Mouse (Mus musculus): Measurements from ENCODE around the gene Ccdc78. TPM values are rescaled to one million over a fixed set of nuclear protein-coding genes. Genes with fewer than 3 reads are reported as not detected.

The Ccdc78 gene
- polyA plus RNA-seq (2015; fragmentation: Illumina TruSeq; extraction: RNeasy Lipid Tissue Mini Kit (QIAGEN cat#74804); ENCODE audit: low read depth, low replicate concordance), result 0.62 TPM

GRCm38 (mm10) chr17:25786280-25786679 is at the start of gene Ccdc78:
Ccdc78 (plus strand) TSS chr17:25786580.

GRCm38 (mm10) chr17:25754241-25754640 is 32.1 kb upstream of the Ccdc78 start, which contains the start of gene Msln:
Msln (minus strand) TSS chr17:25754378.

GRCm38 (mm10) chr17:25773549-25774120 is 12.7 kb upstream of the Ccdc78 start, which contains the start of gene Narfl:
Narfl (plus strand) TSS chr17:25773776.

GRCm38 (mm10) chr17:25785281-25785745 is 1.1 kb upstream of the Ccdc78 start, which contains the start of gene Haghl:
Haghl (minus strand) TSS chr17:25785673.

GRCm38 (mm10) chr17:25792615-25793014 is 6.2 kb downstream of the Ccdc78 start, which contains the start of gene Fam173a:
Fam173a (minus strand) TSS chr17:25792901.

GRCm38 (mm10) chr17:25795609-25796092 is 9.3 kb downstream of the Ccdc78 start, which contains the start of gene AC134908.4:
AC134908.4 (minus strand) TSS chr17:25795659.

GRCm38 (mm10) chr17:25796951-25797369 is 10.6 kb downstream of the Ccdc78 start, which contains the start of gene Metrn:
Metrn (minus strand) TSS chr17:25797136.

GRCm38 (mm10) chr17:25808789-25809605 is 22.6 kb downstream of the Ccdc78 start, which contains the start of gene Fbxl16:
Fbxl16 (plus strand) TSS chr17:25809085.

GRCm38 (mm10) chr17:25823452-25823851 is 37.1 kb downstream of the Ccdc78 start, which contains the start of gene Wdr24:
Wdr24 (plus strand) TSS chr17:25823627.

GRCm38 (mm10) chr17:25828712-25829557 is 42.6 kb downstream of the Ccdc78 start, which contains the start of gene Jmjd8:
Jmjd8 (plus strand) TSS chr17:25828867.

GRCm38 (mm10) chr17:25833291-25833663 is 46.9 kb downstream of the Ccdc78 start, which contains the start of gene Stub1:
Stub1 (minus strand) TSS chr17:25833404.

GRCm38 (mm10) chr17:25837076-25837410 is 50.7 kb downstream of the Ccdc78 start, which contains the start of gene Rhbdl1:
Rhbdl1 (minus strand) TSS chr17:25837295.

Other genes with a start within 250 kb of the Ccdc78 start
- 37.3 TPM for gene Sox8, start 215.9 kb upstream of the Ccdc78 start, polyA plus RNA-seq (2015; fragmentation: Illumina TruSeq; extraction: RNeasy Lipid Tissue Mini Kit (QIAGEN cat#74804); ENCODE audit: low read depth, low replicate concordance)
- gene Lmf1, start 207.5 kb upstream of the Ccdc78 start, polyA plus RNA-seq (2015; fragmentation: Illumina TruSeq; extraction: RNeasy Lipid Tissue Mini Kit (QIAGEN cat#74804); ENCODE audit: low read depth, low replicate concordance), result 17.9 TPM
- gene Gng13, start 69.4 kb upstream of the Ccdc78 start, polyA plus RNA-seq (2015; fragmentation: Illumina TruSeq; extraction: RNeasy Lipid Tissue Mini Kit (QIAGEN cat#74804); ENCODE audit: low read depth, low replicate concordance), result 297 TPM
- 1.5 TPM for gene Chtf18, start 59.2 kb upstream of the Ccdc78 start, polyA plus RNA-seq (2015; fragmentation: Illumina TruSeq; extraction: RNeasy Lipid Tissue Mini Kit (QIAGEN cat#74804); ENCODE audit: low read depth, low replicate concordance)
- 78.9 TPM for gene Rpusd1, start 58.9 kb upstream of the Ccdc78 start, polyA plus RNA-seq (2015; fragmentation: Illumina TruSeq; extraction: RNeasy Lipid Tissue Mini Kit (QIAGEN cat#74804); ENCODE audit: low read depth, low replicate concordance)
- 0.33 TPM for gene Mslnl, start 50.5 kb upstream of the Ccdc78 start, polyA plus RNA-seq (2015; fragmentation: Illumina TruSeq; extraction: RNeasy Lipid Tissue Mini Kit (QIAGEN cat#74804); ENCODE audit: low read depth, low replicate concordance)
- gene Msln, start 32.2 kb upstream of the Ccdc78 start, polyA plus RNA-seq (2015; fragmentation: Illumina TruSeq; extraction: RNeasy Lipid Tissue Mini Kit (QIAGEN cat#74804); ENCODE audit: low read depth, low replicate concordance), result 2.9 TPM
- gene Narfl, start 12.8 kb upstream of the Ccdc78 start, polyA plus RNA-seq (2015; fragmentation: Illumina TruSeq; extraction: RNeasy Lipid Tissue Mini Kit (QIAGEN cat#74804); ENCODE audit: low read depth, low replicate concordance), result 32.3 TPM
- gene Haghl, start 907 bp upstream of the Ccdc78 start, polyA plus RNA-seq (2015; fragmentation: Illumina TruSeq; extraction: RNeasy Lipid Tissue Mini Kit (QIAGEN cat#74804); ENCODE audit: low read depth, low replicate concordance), result 139 TPM
- 88.4 TPM for gene Fam173a, start 6.3 kb downstream of the Ccdc78 start, polyA plus RNA-seq (2015; fragmentation: Illumina TruSeq; extraction: RNeasy Lipid Tissue Mini Kit (QIAGEN cat#74804); ENCODE audit: low read depth, low replicate concordance)
- 1.7 TPM for gene AC134908.4, start 9.1 kb downstream of the Ccdc78 start, polyA plus RNA-seq (2015; fragmentation: Illumina TruSeq; extraction: RNeasy Lipid Tissue Mini Kit (QIAGEN cat#74804); ENCODE audit: low read depth, low replicate concordance)
- 128 TPM for gene Metrn, start 10.6 kb downstream of the Ccdc78 start, polyA plus RNA-seq (2015; fragmentation: Illumina TruSeq; extraction: RNeasy Lipid Tissue Mini Kit (QIAGEN cat#74804); ENCODE audit: low read depth, low replicate concordance)
- 572 TPM for gene Fbxl16, start 22.5 kb downstream of the Ccdc78 start, polyA plus RNA-seq (2015; fragmentation: Illumina TruSeq; extraction: RNeasy Lipid Tissue Mini Kit (QIAGEN cat#74804); ENCODE audit: low read depth, low replicate concordance)
- 22.9 TPM for gene Wdr24, start 37.0 kb downstream of the Ccdc78 start, polyA plus RNA-seq (2015; fragmentation: Illumina TruSeq; extraction: RNeasy Lipid Tissue Mini Kit (QIAGEN cat#74804); ENCODE audit: low read depth, low replicate concordance)
- 42.7 TPM for gene Jmjd8, start 42.3 kb downstream of the Ccdc78 start, polyA plus RNA-seq (2015; fragmentation: Illumina TruSeq; extraction: RNeasy Lipid Tissue Mini Kit (QIAGEN cat#74804); ENCODE audit: low read depth, low replicate concordance)
- 169 TPM for gene Stub1, start 46.8 kb downstream of the Ccdc78 start, polyA plus RNA-seq (2015; fragmentation: Illumina TruSeq; extraction: RNeasy Lipid Tissue Mini Kit (QIAGEN cat#74804); ENCODE audit: low read depth, low replicate concordance)
- 44.6 TPM for gene Rhbdl1, start 50.7 kb downstream of the Ccdc78 start, polyA plus RNA-seq (2015; fragmentation: Illumina TruSeq; extraction: RNeasy Lipid Tissue Mini Kit (QIAGEN cat#74804); ENCODE audit: low read depth, low replicate concordance)
- 23.4 TPM for gene Gm20683, start 55.2 kb downstream of the Ccdc78 start, polyA plus RNA-seq (2015; fragmentation: Illumina TruSeq; extraction: RNeasy Lipid Tissue Mini Kit (QIAGEN cat#74804); ENCODE audit: low read depth, low replicate concordance)
- 84.4 TPM for gene Rhot2, start 58.3 kb downstream of the Ccdc78 start, polyA plus RNA-seq (2015; fragmentation: Illumina TruSeq; extraction: RNeasy Lipid Tissue Mini Kit (QIAGEN cat#74804); ENCODE audit: low read depth, low replicate concordance)
- 21.2 TPM for gene Wdr90, start 74.9 kb downstream of the Ccdc78 start, polyA plus RNA-seq (2015; fragmentation: Illumina TruSeq; extraction: RNeasy Lipid Tissue Mini Kit (QIAGEN cat#74804); ENCODE audit: low read depth, low replicate concordance)
- 19.9 TPM for gene Mcrip2, start 82.2 kb downstream of the Ccdc78 start, polyA plus RNA-seq (2015; fragmentation: Illumina TruSeq; extraction: RNeasy Lipid Tissue Mini Kit (QIAGEN cat#74804); ENCODE audit: low read depth, low replicate concordance)
- gene Mettl26, start 88.5 kb downstream of the Ccdc78 start, polyA plus RNA-seq (2015; fragmentation: Illumina TruSeq; extraction: RNeasy Lipid Tissue Mini Kit (QIAGEN cat#74804); ENCODE audit: low read depth, low replicate concordance), result 49.7 TPM
- gene Wfikkn1, start 94.3 kb downstream of the Ccdc78 start, polyA plus RNA-seq (2015; fragmentation: Illumina TruSeq; extraction: RNeasy Lipid Tissue Mini Kit (QIAGEN cat#74804); ENCODE audit: low read depth, low replicate concordance), result 0.33 TPM
- gene Rab40c, start 133.1 kb downstream of the Ccdc78 start, polyA plus RNA-seq (2015; fragmentation: Illumina TruSeq; extraction: RNeasy Lipid Tissue Mini Kit (QIAGEN cat#74804); ENCODE audit: low read depth, low replicate concordance), result 40.3 TPM
- 95.8 TPM for gene Pigq, start 158.4 kb downstream of the Ccdc78 start, polyA plus RNA-seq (2015; fragmentation: Illumina TruSeq; extraction: RNeasy Lipid Tissue Mini Kit (QIAGEN cat#74804); ENCODE audit: low read depth, low replicate concordance)
- 0.42 TPM for gene Nhlrc4, start 158.4 kb downstream of the Ccdc78 start, polyA plus RNA-seq (2015; fragmentation: Illumina TruSeq; extraction: RNeasy Lipid Tissue Mini Kit (QIAGEN cat#74804); ENCODE audit: low read depth, low replicate concordance)
- gene A930017K11Rik, start 166.0 kb downstream of the Ccdc78 start, polyA plus RNA-seq (2015; fragmentation: Illumina TruSeq; extraction: RNeasy Lipid Tissue Mini Kit (QIAGEN cat#74804); ENCODE audit: low read depth, low replicate concordance), result 0.97 TPM
- 23.5 TPM for gene Capn15, start 199.2 kb downstream of the Ccdc78 start, polyA plus RNA-seq (2015; fragmentation: Illumina TruSeq; extraction: RNeasy Lipid Tissue Mini Kit (QIAGEN cat#74804); ENCODE audit: low read depth, low replicate concordance)

All from brain, adult 10 weeks (tissue).